Mouse (Mus musculus) liver, embryonic 16.5 days (tissue): ENCODE results near the gene Cd5l. TPM values are rescaled to one million over a fixed set of nuclear protein-coding genes. Genes with fewer than 3 reads are reported as not detected.
"Not testable (repeated sequence)": the region's sequence is repeated elsewhere in the genome, so short reads cannot be mapped to it uniquely, and the experiment has no call there.

Source experiments
- ATAC-seq: fragments of 200-750 bp; cut with Nextera tagmentation; 2 replicates; pipeline ENCODE4 v1.8.0; 2017; ENCODE audit warnings: low read depth, mild to moderate bottlenecking, moderate number of reproducible peaks, moderate library complexity
- H3K27ac ChIP-seq: fragments of 300-500 bp; sonication (generic); 2 replicates; pipeline ENCODE4 v1.5.1; 2014; ENCODE audit warnings: mild to moderate bottlenecking, low read length
- H3K27me3 ChIP-seq: fragments of 300-500 bp; sonication (generic); 2 replicates; pipeline ENCODE4 v1.6.1; 2014; ENCODE audit warnings: low read depth, low read length, mixed read lengths; ENCODE audit not compliant: control insufficient read depth, insufficient read depth
- H3K36me3 ChIP-seq: fragments of 300-500 bp; sonication (generic); 2 replicates; pipeline ENCODE4 v1.6.1; 2014; ENCODE audit warnings: mild to moderate bottlenecking; ENCODE audit not compliant: control insufficient read depth, insufficient read depth
- H3K4me1 ChIP-seq: fragments of 300-500 bp; sonication (generic); 2 replicates; pipeline ENCODE4 v1.6.1; 2014; ENCODE audit warnings: low read depth, low read length, mixed read lengths; ENCODE audit not compliant: control insufficient read depth
- H3K4me2 ChIP-seq: fragments of 300-500 bp; sonication (generic); 2 replicates; pipeline ENCODE4 v1.6.1; 2014; ENCODE audit warnings: low read depth, low read length, mixed read lengths
- H3K4me3 ChIP-seq: fragments of 300-500 bp; sonication (generic); 2 replicates; pipeline ENCODE4 v1.5.1; 2014; ENCODE audit warnings: low read depth, mild to moderate bottlenecking, low read length
- H3K9ac ChIP-seq: fragments of 300-500 bp; sonication (generic); 2 replicates; pipeline ENCODE4 v1.6.1; 2014; ENCODE audit warnings: low read depth, low read length
- H3K9me3 ChIP-seq: fragments of 300-500 bp; sonication (generic); replicated peaks from 2 replicates; pipeline ENCODE4 v1.6.1; 2016; ENCODE audit warnings: low read length; ENCODE audit not compliant: control insufficient read depth
- WGBS: fragments of 180-500 bp; shearing (Covaris S2); extraction: QIAGEN DNeasy Blood & Tissue Kit; methylation state at CpG from one replicate; pipeline ENCODE4 v1.1.7; 2014; ENCODE audit not compliant: insufficient replicate concordance; 5-methylcytosine and 5-hydroxymethylcytosine counted together
- polyA plus RNA-seq: library from polyadenylated mRNA; unstranded; fragments of >200 nt; fragmentation: Nextera tagmentation; extraction: Ambion mirVana; gene quantifications from 2 replicates; pipeline ENCODE4 v1.2.1, GENCODE M21; 2015

Cd5l gene
- polyA plus RNA-seq = 81.9 and 86.0 TPM in 2 replicates

GRCm38 (mm10) chr3:87357581-87357980, at the start of gene Cd5l:
TSS of gene Cd5l (plus strand) at chr3:87357881.
- no peaks in the 10 kb centered on the region for H3K36me3 ChIP-seq
- no peak within 1 kb of the TSS for H3K27ac ChIP-seq
- no peak within 1 kb of the TSS for H3K4me3 ChIP-seq
- no peaks in the 10 kb centered on the region for H3K9me3 ChIP-seq
- H3K27me3 ChIP-seq = no peaks in the 10 kb centered on the region
- H3K9ac ChIP-seq = no peak within 1 kb of the TSS
- no peak for ATAC-seq
- H3K4me2 ChIP-seq = no peak within 1 kb of the TSS
- no peaks in the 10 kb centered on the region for H3K4me1 ChIP-seq

GRCm38 (mm10) chr3:87309922-87310321, 47.8 kb upstream of the Cd5l start:
- Histone ChIP-seq H3K9me3 (no peaks in the 10 kb centered on the region), H3K27me3 (no peaks in the 10 kb centered on the region), H3K4me2 (no peak overlapping the region), H3K36me3 (no peaks in the 10 kb centered on the region), H3K4me3 (no peak overlapping the region), H3K9ac (no peak overlapping the region), H3K27ac (no peak overlapping the region), H3K4me1 (no peaks in the 10 kb centered on the region)
- no peak for ATAC-seq
- WGBS = 56% methylated on average over 2 of the region's 2 CpGs

GRCm38 (mm10) chr3:87322557-87322956, 35.1 kb upstream of the Cd5l start:
- 29% methylated on average over 4 of the region's 4 CpGs for WGBS
- H3K4me1 ChIP-seq = no peaks in the 10 kb centered on the region
- no peak overlapping the region for H3K4me3 ChIP-seq
- no peak overlapping the region for H3K9ac ChIP-seq
- no peak for ATAC-seq
- no peaks in the 10 kb centered on the region for H3K36me3 ChIP-seq
- H3K27me3 ChIP-seq = no peaks in the 10 kb centered on the region
- H3K9me3 ChIP-seq = no peaks in the 10 kb centered on the region
- no peak overlapping the region for H3K27ac ChIP-seq
- H3K4me2 ChIP-seq = no peak overlapping the region

- 3% methylated on average over 3 of the region's 3 CpGs for WGBS
- Histone ChIP-seq H3K36me3 (no peaks in the 10 kb centered on the region), H3K27me3 (no peaks in the 10 kb centered on the region), H3K27ac (no peak overlapping the region), H3K9me3 (no peaks in the 10 kb centered on the region), H3K4me2 (no peak overlapping the region), H3K9ac (no peak overlapping the region), H3K4me1 (no peaks in the 10 kb centered on the region), H3K4me3 (no peak overlapping the region)
- ATAC-seq = no peak
Observed at GRCm38 (mm10) chr3:87323778-87324177, 33.9 kb upstream of the Cd5l start.

- Histone ChIP-seq H3K9ac (no peak overlapping the region), H3K4me1 (no peaks in the 10 kb centered on the region), H3K27me3 (no peaks in the 10 kb centered on the region), H3K9me3 (no peaks in the 10 kb centered on the region), H3K4me3 (no peak overlapping the region), H3K4me2 (no peak overlapping the region), H3K27ac (no peak overlapping the region), H3K36me3 (no peaks in the 10 kb centered on the region)
- 52% methylated on average over 5 of the region's 5 CpGs for WGBS
- ATAC-seq = no peak
Observed at GRCm38 (mm10) chr3:87337899-87338298, 19.8 kb upstream of the Cd5l start.

GRCm38 (mm10) chr3:87350992-87351391, 6.7 kb upstream of the Cd5l start:
- not testable (repeated sequence) for H3K4me1 ChIP-seq, H3K27me3 ChIP-seq, ATAC-seq, H3K9me3 ChIP-seq, H3K36me3 ChIP-seq, H3K4me2 ChIP-seq, H3K4me3 ChIP-seq, H3K9ac ChIP-seq, H3K27ac ChIP-seq
- WGBS = 51% methylated on average over 2 of the region's 2 CpGs

GRCm38 (mm10) chr3:87359215-87359614, 1.5 kb downstream of the Cd5l start:
- no peak overlapping the region for H3K4me2 ChIP-seq
- no peak overlapping the region for H3K4me3 ChIP-seq
- no peaks in the 10 kb centered on the region for H3K4me1 ChIP-seq
- no peak for ATAC-seq
- H3K9ac ChIP-seq = no peak overlapping the region
- H3K9me3 ChIP-seq = no peaks in the 10 kb centered on the region
- no peaks in the 10 kb centered on the region for H3K27me3 ChIP-seq
- no peak overlapping the region for H3K27ac ChIP-seq
- no peaks in the 10 kb centered on the region for H3K36me3 ChIP-seq

- Histone ChIP-seq H3K9ac (no peak overlapping the region), H3K4me1 (no peaks in the 10 kb centered on the region), H3K36me3 (no peaks in the 10 kb centered on the region), H3K27ac (no peak overlapping the region), H3K9me3 (no peaks in the 10 kb centered on the region), H3K27me3 (no peaks in the 10 kb centered on the region), H3K4me2 (no peak overlapping the region), H3K4me3 (no peak overlapping the region)
- WGBS = 62% methylated on average over 6 of the region's 6 CpGs
- ATAC-seq = no peak
Observed at GRCm38 (mm10) chr3:87360466-87360865, 2.8 kb downstream of the Cd5l start.

GRCm38 (mm10) chr3:87365691-87366090, 8.0 kb downstream of the Cd5l start:
- Histone ChIP-seq H3K36me3 (no peaks in the 10 kb centered on the region), H3K27me3 (no peaks in the 10 kb centered on the region), H3K9ac (no peak overlapping the region), H3K9me3 (no peaks in the 10 kb centered on the region), H3K27ac (no peak overlapping the region), H3K4me2 (no peak overlapping the region), H3K4me3 (no peak overlapping the region), H3K4me1 (no peaks in the 10 kb centered on the region)
- ATAC-seq = no peak
- 76% methylated on average over 14 of the region's 14 CpGs for WGBS

GRCm38 (mm10) chr3:87367511-87367910, 9.8 kb downstream of the Cd5l start:
- WGBS = 72% methylated on average over 10 of the region's 10 CpGs
- no peaks in the 10 kb centered on the region for H3K27me3 ChIP-seq
- H3K9ac ChIP-seq = no peak overlapping the region
- no peak overlapping the region for H3K27ac ChIP-seq
- no peak overlapping the region for H3K4me3 ChIP-seq
- no peaks in the 10 kb centered on the region for H3K36me3 ChIP-seq
- H3K4me2 ChIP-seq = no peak overlapping the region
- no peaks in the 10 kb centered on the region for H3K4me1 ChIP-seq
- ATAC-seq = no peak
- H3K9me3 ChIP-seq = no peaks in the 10 kb centered on the region
